In the genomic region with DNA sequence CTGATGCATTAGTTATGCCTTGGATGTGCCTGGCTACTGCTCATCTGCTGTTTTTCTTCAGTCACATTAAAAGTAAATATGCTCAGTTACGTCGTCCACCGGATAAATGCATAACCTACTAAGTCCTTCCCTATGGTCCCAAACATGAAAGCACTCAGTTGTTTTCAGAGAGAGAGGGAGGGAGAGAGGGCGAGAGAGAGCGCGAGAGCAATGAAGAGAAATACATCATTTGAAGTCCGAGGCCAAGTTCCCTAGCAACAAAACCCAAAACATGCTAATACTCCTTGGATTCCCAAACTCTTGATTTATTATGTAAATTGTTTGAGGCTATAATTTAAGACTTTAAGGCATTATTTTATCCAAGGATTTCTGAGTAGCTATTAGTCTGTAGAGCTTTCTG, we compare ENCODE assay signal across 20 mouse cellular contexts.
DNase-seq lines count a peak whose midpoint lies in the region; ATAC-seq and TF ChIP-seq lines count a peak whose summit lies in the region.
"Had no signal": no experiment of that assay in that cellular context is flagged by ENCODE, and none has a peak within 500 bp of the region (broad histone marks: within the 10 kb centered on the region; RNA-seq: fewer than 3 reads in every experiment).

No protein-coding gene starts in this region.

- no peak overlapping the region for H3K4me2 ChIP-seq in midbrain, embryonic 11.5 days
- no peak overlapping the region for H3K4me2 ChIP-seq in midbrain, embryonic 16.5 days (ENCODE audit: low read length)
- no peak overlapping the region for H3K4me2 ChIP-seq in stomach, embryonic 16.5 days (ENCODE audit: low read depth, low read length)
- no peak overlapping the region for H3K4me2 ChIP-seq in stomach, postnatal 0 days (replicated peaks; ENCODE audit: low read depth)
- H3K4me2 ChIP-seq: embryonic facial prominence, embryonic 12.5 days; forebrain, embryonic 13.5 days; forebrain, embryonic 15.5 days had no signal

- H3K4me1 ChIP-seq in heart, embryonic 10.5 days = peaks cover 43% of the 10 kb centered on the region
- no peaks in the 10 kb centered on the region for H3K4me1 ChIP-seq in midbrain, embryonic 11.5 days (ENCODE audit: control insufficient read depth, insufficient read depth, low read length)
- H3K4me1 ChIP-seq in midbrain, embryonic 16.5 days (ENCODE audit: control insufficient read depth, insufficient read depth, low read length) = peaks cover 5% of the 10 kb centered on the region
- H3K4me1 ChIP-seq in stomach, embryonic 16.5 days (ENCODE audit: control insufficient read depth, insufficient read depth, low read length) = peaks cover 16% of the 10 kb centered on the region
- H3K4me1 ChIP-seq in stomach, postnatal 0 days (replicated peaks; ENCODE audit: control insufficient read depth, insufficient read depth) = no peaks in the 10 kb centered on the region
- H3K4me1 ChIP-seq: embryonic facial prominence, embryonic 12.5 days; forebrain, embryonic 15.5 days had no signal

- H3K27ac ChIP-seq in heart, embryonic 10.5 days = 0 out of 2 replicates have a peak overlapping the region, but pooled peaks have one; percentile 4
- no peak overlapping the region for H3K27ac ChIP-seq in midbrain, embryonic 11.5 days (ENCODE audit: low read depth, low read length)
- H3K27ac ChIP-seq in midbrain, embryonic 16.5 days (ENCODE audit: low read length) = no peak overlapping the region
- no peak overlapping the region for H3K27ac ChIP-seq in stomach, embryonic 16.5 days (ENCODE audit: low read length)
- no peak overlapping the region for H3K27ac ChIP-seq in stomach, postnatal 0 days (replicated peaks)
- H3K27ac ChIP-seq: embryonic facial prominence, embryonic 12.5 days; forebrain, embryonic 13.5 days; forebrain, embryonic 15.5 days had no signal

- no peaks in the 10 kb centered on the region for H3K27me3 ChIP-seq in heart, embryonic 10.5 days (ENCODE audit: insufficient read depth, poor library complexity, severe bottlenecking)
- no peaks in the 10 kb centered on the region for H3K27me3 ChIP-seq in midbrain, embryonic 11.5 days (ENCODE audit: control insufficient read depth, insufficient read depth, low read length)
- H3K27me3 ChIP-seq in midbrain, embryonic 16.5 days (ENCODE audit: control insufficient read depth, insufficient read depth, low read depth, low read length) = no peaks in the 10 kb centered on the region
- H3K27me3 ChIP-seq in stomach, embryonic 16.5 days (ENCODE audit: control insufficient read depth, insufficient read depth, low read length) = no peaks in the 10 kb centered on the region
- H3K27me3 ChIP-seq in stomach, postnatal 0 days (ENCODE audit: control insufficient read depth, insufficient read depth, low read length) = no peaks in the 10 kb centered on the region
- H3K27me3 ChIP-seq: embryonic facial prominence, embryonic 12.5 days; forebrain, embryonic 13.5 days; forebrain, embryonic 15.5 days had no signal

- 88% methylated on average over 7 of the region's 7 CpGs for WGBS in heart, embryonic 10.5 days
- 58% methylated on average over 7 of the region's 7 CpGs for WGBS in midbrain, embryonic 11.5 days
- 35% methylated on average over 7 of the region's 7 CpGs for WGBS in midbrain, embryonic 16.5 days
- WGBS in stomach, embryonic 16.5 days = 44% methylated on average over 7 of the region's 7 CpGs
- 32% methylated on average over 7 of the region's 7 CpGs for WGBS in stomach, postnatal 0 days

- no peak for ATAC-seq in midbrain, embryonic 11.5 days (ENCODE audit: low FRiP score)
- ATAC-seq in midbrain, embryonic 16.5 days = no peak
- ATAC-seq in stomach, embryonic 16.5 days (ENCODE audit: insufficient read depth, low FRiP score) = peak; percentile 37; the same call in 1 of the 2 replicates
- no peak; the same call in 1 of the 2 replicates for ATAC-seq in stomach, postnatal 0 days (ENCODE audit: low FRiP score, low TSS enrichment)
- ATAC-seq: forebrain, embryonic 13.5 days; forebrain, embryonic 15.5 days; forebrain, postnatal 0 days had no signal

- no peak overlapping the region for H3K9ac ChIP-seq in midbrain, embryonic 11.5 days (ENCODE audit: low read length)
- H3K9ac ChIP-seq in midbrain, embryonic 16.5 days (ENCODE audit: low read depth, low read length) = no peak overlapping the region
- H3K9ac ChIP-seq in stomach, embryonic 16.5 days (ENCODE audit: low read length) = no peak overlapping the region
- no peak overlapping the region for H3K9ac ChIP-seq in stomach, postnatal 0 days (ENCODE audit: low read length)
- H3K9ac ChIP-seq: embryonic facial prominence, embryonic 12.5 days; forebrain, embryonic 13.5 days; forebrain, embryonic 15.5 days; forebrain, postnatal 0 days had no signal

- no peaks in the 10 kb centered on the region for H3K36me3 ChIP-seq in heart, embryonic 10.5 days
- H3K36me3 ChIP-seq in midbrain, embryonic 11.5 days (ENCODE audit: control insufficient read depth, insufficient read depth, low read length) = no peaks in the 10 kb centered on the region
- H3K36me3 ChIP-seq in midbrain, embryonic 16.5 days (ENCODE audit: control insufficient read depth, insufficient read depth, low read length) = no peaks in the 10 kb centered on the region
- H3K36me3 ChIP-seq in stomach, embryonic 16.5 days (ENCODE audit: control insufficient read depth, insufficient read depth, low read length) = no peaks in the 10 kb centered on the region
- no peaks in the 10 kb centered on the region for H3K36me3 ChIP-seq in stomach, postnatal 0 days (ENCODE audit: control insufficient read depth, insufficient read depth, low read length)
- H3K36me3 ChIP-seq: embryonic facial prominence, embryonic 10.5 days; embryonic facial prominence, embryonic 12.5 days; forebrain, embryonic 15.5 days had no signal

- no peak for TF ChIP-seq EP300 in stomach, postnatal 0 days (optimal IDR thresholded peaks at IDR 0.05)

- no peak overlapping the region for H3K4me3 ChIP-seq in heart, embryonic 10.5 days
- no peak overlapping the region for H3K4me3 ChIP-seq in midbrain, embryonic 11.5 days (ENCODE audit: low read depth, low read length)
- no peak overlapping the region for H3K4me3 ChIP-seq in midbrain, embryonic 16.5 days (ENCODE audit: low read depth, low read length)
- no peak overlapping the region for H3K4me3 ChIP-seq in stomach, embryonic 16.5 days (replicated peaks; ENCODE audit: low read length)
- H3K4me3 ChIP-seq in stomach, postnatal 0 days (ENCODE audit: low read depth, low read length) = no peak overlapping the region
- H3K4me3 ChIP-seq: embryonic facial prominence, embryonic 10.5 days; embryonic facial prominence, embryonic 12.5 days; forebrain, embryonic 13.5 days; forebrain, embryonic 15.5 days had no signal

- DNase-seq in heart, embryonic 10.5 days (ENCODE audit: low spot score) = peak; percentile 13
- no peak for DNase-seq in heart, adult 18-20 months
- peak; percentile 69 for DNase-seq in midbrain, embryonic 11.5 days (ENCODE audit: low spot score, missing footprints)
- DNase-seq in stomach, postnatal 0 days (ENCODE audit: low spot score) = no peak
- DNase-seq: adrenal gland, adult 2 months; adrenal gland, postnatal 10 days; adrenal gland, postnatal 36 days; B cell, adult 2 months; cerebellum, adult 11-12 months; cerebellum, adult 2 months; cerebellum, adult 9-10 months; cerebellum, postnatal 10 days; cerebellum, postnatal 25 days; forebrain, postnatal 0 days had no signal

- no peaks in the 10 kb centered on the region for H3K9me3 ChIP-seq in heart, embryonic 10.5 days
- H3K9me3 ChIP-seq in midbrain, embryonic 11.5 days (ENCODE audit: control insufficient read depth, low read length) = no peaks in the 10 kb centered on the region
- H3K9me3 ChIP-seq in midbrain, embryonic 16.5 days (replicated peaks; ENCODE audit: control insufficient read depth, low read length, poor library complexity, severe bottlenecking) = no peaks in the 10 kb centered on the region
- H3K9me3 ChIP-seq in stomach, embryonic 16.5 days (replicated peaks; ENCODE audit: control insufficient read depth, low read length) = no peaks in the 10 kb centered on the region
- H3K9me3 ChIP-seq in stomach, postnatal 0 days (ENCODE audit: control insufficient read depth, low read length) = no peaks in the 10 kb centered on the region
- H3K9me3 ChIP-seq: embryonic facial prominence, embryonic 10.5 days; embryonic facial prominence, embryonic 12.5 days; forebrain, embryonic 13.5 days; forebrain, embryonic 15.5 days had no signal

- no peak for TF ChIP-seq CTCF in stomach, postnatal 0 days (IDR thresholded peaks at IDR 0.05; ENCODE audit: low read depth)

Comparison
In these comparisons a context has a peak if more than half of its experiments do, and no peak if none do; other contexts are left out.
1. DNase-seq: peak in heart, embryonic 10.5 days (single experiment) and midbrain, embryonic 11.5 days (single experiment); none in heart, adult 18-20 months (0 of 2) and stomach, postnatal 0 days (single experiment).